Mouse (Mus musculus): ENCODE measurements around the gene Cux1.

- TF ChIP-seq POLR2A (IDR thresholded peaks at IDR 0.05; ENCODE audit: control insufficient read depth, extremely low read depth, insufficient read depth, low read length, poor library complexity), result no peak
- no peak for TF ChIP-seq CTCF (IDR thresholded peaks at IDR 0.05; ENCODE audit: borderline replicate concordance, control insufficient read depth, extremely low read depth, insufficient read depth, low read length, poor library complexity)
Measured at GRCm38 (mm10) chr5:136521656-136522055, 45.6 kb downstream of the Cux1 start.
